Mouse (Mus musculus) gastrocnemius, postnatal 10 days (tissue): Measurements from ENCODE around the gene Mpeg1. TPM values are rescaled to one million over a fixed set of nuclear protein-coding genes. Genes with fewer than 3 reads are reported as not detected.

ENCODE experiments used
- DNase-seq: peaks from one replicate; pipeline ENCODE4 v3.0.0; 2021; ENCODE audit warnings: mixed read lengths
- long read RNA-seq, 2 experiments: library from polyadenylated mRNA; stranded (forward); transcript quantifications; one replicate each; pipeline ENCODE4 v2.0.0; 2021
- total RNA-seq, 2 experiments: library from RNA; stranded (reverse); gene quantifications; 2 replicates each; pipeline ENCODE4 v1.2.3; 2021

Gene Mpeg1
- total RNA-seq: 1 to 10 TPM; 2.0 to 4.1 TPM
- long read RNA-seq, experiment 1, partial matches to known transcripts: 0 of 4 reads
- long read RNA-seq, experiment 1, other reads (novel, unspliced or antisense): 4 of 4 reads
- long read RNA-seq, experiment 2, partial matches to known transcripts: 0 of 3 reads
- long read RNA-seq, experiment 2, other reads (novel, unspliced or antisense): 3 of 3 reads

DNA sequence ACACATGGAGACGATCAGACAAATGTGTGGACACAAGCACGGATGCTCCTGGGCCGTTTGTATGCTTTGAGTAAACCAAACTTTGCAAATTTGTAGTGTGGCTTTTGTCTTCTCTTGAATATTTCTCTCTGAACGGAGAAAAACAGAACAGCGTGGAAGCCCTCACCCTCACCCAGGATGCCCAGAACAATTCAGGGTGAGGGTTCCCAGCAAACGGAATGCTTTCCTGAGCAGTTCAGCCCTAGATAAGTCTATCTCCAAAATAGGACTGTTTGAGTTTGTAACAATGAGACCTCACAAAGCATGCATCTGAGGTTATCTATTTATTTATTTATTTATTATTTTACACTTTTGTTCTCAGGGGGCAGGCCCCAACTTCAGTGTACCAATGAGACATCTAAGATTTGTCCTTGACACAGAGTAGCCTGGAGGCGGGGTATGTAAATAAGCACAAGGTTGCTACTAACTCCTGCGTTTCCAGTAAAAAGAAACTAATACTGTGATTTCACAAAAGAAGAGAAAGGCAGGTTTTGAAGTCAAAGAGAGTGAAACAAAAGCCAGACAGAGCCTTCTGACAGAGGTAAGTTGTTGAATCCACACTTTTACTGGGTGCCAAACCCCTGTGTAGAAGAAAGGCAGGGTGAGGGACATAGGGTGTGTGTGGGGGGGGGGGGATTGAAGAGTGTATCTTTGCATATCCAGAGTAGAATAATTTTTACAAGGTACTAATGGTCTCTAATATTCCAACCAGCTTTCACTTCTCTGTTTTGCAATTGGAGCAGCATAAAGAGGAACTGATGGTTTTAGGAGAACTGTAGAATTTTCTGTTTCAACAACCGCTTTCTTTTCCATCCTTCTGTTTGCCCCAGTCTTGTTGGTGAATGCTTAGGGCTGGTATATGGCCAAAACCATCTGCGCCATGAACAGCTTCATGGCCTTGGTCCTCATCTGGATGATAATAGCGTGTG, at the start of gene Mpeg1:
Gene Mpeg1 (plus strand): TSS at position 498 of the 968 bp plus-strand sequence.
- no peak for DNase-seq

DNA sequence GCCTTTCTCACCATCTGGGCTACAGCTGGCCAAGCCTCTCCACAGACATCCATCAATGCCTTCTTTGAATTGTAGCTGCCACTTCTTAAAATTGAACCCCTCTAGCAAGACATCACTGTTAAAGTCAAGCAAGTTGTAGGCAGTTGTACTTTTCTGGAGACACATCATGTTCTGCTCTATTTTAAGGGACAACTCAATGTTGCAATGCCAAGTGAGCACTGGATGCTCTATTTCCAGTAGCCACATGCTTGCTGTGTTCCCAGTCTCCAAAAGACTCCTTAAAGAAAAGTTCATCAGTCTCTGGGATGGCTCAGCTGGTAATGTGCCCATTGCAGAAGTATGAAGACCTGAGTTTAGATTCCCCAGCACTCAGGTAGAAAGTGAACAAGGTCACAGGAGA, 46.8 kb upstream of the Mpeg1 start:
- no peak for DNase-seq

DNA sequence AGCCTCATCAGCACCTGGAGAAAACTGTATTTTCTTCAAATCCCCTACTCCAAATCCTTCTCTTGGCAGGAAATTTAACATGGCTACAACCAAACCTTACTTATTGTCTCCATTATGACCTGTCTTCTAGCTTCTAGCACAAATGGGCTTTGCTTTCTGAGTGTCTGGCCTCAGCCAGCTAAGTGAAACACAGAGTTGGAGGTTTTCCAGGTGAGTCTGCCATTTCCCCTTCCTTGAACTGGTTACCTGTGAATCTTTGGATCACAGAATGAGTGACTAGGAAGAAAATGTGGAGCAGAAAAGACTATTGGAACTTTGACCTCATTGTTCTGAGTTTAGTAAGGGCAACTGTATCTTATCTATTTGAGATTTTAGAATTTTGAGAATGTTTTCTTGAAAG, 43.2 kb upstream of the Mpeg1 start, which contains the start of gene Olfr1441:
Gene Olfr1441 (plus strand): TSS at position 73 of the 400 bp plus-strand sequence.
- no peak for DNase-seq

DNA sequence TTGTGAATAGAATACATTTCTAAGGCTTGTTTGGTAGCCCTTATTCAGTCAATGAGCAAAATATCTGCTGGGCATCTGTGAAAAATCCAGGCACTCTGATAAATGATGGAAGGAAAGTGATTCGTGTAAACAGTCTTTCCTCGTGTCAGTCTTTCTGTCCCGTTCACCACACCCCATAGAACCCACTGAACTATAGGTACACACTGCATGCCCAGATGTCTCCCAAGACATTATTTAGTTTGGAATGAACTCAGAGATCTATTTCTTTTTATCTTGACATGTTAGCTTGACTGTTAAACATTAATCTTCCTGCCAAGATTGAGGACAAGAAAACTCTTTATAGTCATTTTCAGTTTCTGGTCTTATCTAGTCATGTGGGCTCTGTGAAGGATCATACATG, 42.3 kb upstream of the Mpeg1 start:
- no peak for DNase-seq

DNA sequence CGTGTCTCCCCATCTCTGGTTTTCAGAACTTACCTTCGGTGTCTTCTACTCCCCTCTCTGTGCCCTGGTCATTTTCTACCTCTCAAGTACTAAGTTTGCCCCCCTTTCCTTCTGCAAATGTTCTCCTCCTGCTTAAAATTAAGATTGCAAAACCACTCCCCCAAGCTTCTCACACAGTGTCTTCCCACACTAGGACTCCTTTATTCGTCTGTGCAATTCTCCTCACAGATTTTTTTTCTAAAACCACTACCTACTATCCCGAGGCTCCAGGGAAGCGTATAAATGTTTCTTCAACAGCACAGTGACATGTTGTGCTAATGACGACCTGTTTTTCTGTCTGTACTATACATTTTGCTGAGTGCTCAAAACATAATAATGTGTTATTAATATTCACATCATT, 40.0 kb upstream of the Mpeg1 start:
- no peak for DNase-seq

DNA sequence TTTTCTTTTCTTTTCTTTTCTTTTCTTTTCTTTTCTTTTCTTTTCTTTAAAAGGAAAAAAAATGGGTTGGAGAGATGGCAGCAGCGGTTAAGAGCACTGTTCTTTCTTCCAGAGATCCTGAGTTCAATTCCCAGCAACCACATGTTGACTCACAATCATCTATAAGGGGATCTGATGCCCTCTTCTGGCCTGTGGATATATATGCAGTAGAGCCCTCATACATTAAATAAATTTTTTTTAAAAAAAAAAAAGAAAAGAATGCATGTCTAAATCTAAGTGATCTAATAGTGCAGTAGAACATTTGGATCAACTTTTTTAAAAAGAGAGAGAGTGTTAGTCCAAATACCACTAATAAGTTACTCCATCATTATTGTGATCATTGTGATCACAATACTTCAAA, 38.9 kb upstream of the Mpeg1 start:
- no peak for DNase-seq

DNA sequence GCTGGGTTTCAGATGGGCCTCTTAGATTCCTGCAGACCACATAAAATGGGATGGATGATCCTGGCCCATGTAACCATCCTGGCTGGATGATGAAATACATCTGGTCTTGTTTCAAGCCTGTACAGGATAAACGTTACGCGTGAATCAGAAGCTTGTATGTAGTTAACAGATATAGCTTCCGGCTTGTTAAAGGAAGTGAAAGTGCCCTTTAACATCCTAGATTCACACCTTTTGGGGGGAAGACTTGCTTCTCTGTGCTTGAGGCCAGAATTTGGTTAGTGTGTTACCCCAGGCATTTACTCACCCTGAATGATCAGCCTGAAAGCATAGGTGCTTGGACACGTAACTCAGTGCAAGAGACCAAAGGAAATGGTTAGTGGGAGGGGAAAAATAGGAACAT, 33.5 kb upstream of the Mpeg1 start:
- no peak for DNase-seq

DNA sequence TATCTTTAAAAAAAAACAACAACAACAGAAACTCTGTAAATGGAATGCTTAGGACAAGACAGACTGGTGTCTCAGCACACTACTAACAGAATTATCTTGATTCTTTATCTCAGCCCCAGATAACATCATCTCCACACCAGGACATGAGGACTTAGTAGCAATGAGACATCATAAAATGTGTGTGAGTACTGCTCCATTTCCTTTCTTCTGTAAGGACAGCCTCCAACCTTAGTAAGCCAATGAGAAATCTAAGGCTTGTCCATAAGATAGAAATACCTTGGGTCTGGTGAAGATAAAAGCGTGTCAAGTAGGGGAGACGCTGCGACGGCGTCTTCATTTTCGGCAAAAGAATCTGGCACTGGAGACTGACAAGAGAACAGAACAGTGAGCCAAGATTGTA, 33.0 kb upstream of the Mpeg1 start, which contains the start of gene Pfpl:
Gene Pfpl (plus strand): TSS at position 301 of the 400 bp plus-strand sequence.
- no peak for DNase-seq

DNA sequence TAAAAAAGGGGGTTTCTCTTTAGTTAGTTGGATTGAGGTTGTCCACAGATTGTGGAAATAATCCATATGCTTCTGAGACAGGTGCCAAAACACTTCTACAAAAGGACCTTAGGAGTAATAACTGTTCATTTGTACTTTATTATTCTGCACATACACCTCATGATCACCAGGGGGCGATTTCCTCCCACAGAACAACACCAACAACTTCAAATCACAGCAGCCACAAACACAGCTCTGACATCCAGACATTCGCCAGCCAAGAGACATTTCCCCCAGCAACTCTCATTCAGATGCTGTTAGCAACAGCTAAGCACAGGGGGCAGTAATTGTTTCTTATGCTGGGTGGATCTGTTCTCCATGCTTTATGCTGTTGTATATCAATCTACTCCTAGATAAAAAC, 27.5 kb upstream of the Mpeg1 start:
- DNase-seq: peak; percentile 10

DNA sequence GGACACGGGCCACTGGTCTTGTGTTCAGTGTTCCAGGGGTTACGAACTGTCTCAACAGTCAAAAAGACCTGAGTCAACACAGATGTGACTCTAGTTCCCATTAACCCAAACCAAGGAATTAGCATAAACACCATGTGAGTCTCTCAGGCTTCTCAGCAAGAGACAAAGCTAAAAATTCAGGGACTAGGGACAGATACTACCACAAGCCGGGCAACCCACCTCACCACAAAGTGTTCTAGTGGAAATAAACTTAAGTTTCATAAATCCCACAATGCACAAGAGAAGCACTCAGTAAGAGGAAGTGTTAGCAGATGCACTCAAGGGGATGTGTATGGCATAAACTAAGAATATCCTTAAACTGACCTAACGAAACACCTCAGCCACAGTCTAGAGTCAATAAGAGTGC, 25.6 kb upstream of the Mpeg1 start:
- DNase-seq: no peak

DNA sequence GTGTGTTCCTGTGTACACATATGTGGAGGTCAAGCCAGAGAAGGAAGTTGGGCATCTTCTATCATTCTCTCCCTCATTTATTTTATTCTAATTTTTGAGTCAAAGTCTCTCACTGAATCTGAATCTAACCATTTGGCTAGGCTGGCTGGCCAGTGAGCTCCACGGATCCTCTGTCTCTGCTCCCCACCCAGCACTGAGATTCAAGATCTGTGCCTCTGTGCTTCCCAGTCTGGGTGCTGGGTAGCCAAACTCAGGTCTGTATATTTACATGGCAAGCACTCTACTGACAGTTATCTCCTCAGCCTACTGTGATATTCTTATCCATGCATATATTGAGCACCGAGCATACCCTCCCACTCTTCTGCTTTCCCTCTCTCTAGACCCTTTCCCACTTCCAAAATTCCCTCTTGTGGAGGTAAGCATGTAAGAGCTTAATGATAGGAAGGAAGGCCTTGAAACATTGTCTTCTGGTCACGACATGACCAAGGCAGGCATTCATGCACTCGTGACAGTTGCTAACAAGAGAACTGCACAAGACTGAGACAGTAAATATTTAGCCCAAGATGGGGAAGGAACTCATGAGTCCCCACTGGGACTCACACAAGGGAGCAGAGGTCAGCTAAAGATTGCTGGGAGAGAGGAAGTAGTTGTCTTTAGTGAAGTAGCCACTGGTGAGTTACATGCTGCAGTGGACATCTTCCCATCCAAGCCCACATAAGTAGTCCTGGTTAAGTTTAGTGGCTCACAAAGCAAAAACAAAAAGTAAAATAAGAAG, 24.6 kb upstream of the Mpeg1 start:
- DNase-seq: no peak

DNA sequence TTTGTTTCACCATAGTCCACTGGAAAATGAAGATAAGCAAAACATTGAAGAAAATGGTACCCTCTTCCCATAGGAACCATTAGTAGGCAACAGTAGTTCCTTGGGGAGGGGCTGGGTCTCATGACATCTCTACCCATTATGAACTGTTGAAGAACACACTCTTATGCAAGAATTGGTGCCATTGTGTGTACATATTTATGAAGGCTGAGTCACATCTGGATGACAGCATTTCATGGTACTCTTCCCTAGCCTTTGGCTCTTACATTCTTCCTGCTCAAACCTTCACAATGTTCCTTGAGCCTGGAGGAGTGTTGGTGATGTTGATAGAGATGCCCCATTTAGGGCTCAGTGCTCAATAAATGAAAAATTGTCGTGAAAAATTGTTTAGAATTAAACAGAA, 21.0 kb upstream of the Mpeg1 start:
- no peak for DNase-seq

DNA sequence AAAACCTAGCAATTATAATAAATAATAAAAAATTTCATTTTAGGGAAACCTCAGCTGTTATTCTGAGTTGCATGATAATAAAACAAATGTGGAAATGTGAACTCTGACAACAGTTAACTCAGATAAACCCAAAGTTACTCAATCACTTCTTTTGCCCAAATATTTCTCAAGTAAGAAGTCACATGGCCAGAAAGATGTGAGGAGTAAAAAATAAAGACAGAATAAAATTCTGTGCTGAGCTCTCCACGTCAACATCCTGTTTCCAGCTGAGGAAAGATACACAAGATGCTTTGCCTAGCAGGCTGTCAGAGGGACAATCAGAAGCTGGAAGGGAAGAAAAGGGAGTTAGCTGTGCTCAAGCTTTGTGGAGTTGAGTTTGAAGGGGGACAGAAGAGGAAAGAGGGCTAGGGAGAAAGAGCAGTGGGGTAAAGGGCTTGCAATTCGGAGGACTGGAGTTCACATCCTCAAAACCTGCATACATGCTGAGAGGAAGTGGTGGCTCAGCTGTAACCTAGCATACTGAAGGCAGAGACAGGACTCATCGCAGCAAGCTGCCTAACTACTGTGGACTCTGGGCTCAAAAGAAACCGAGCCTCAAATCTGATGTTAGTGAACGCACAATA, 20.4 kb upstream of the Mpeg1 start:
- no peak for DNase-seq

DNA sequence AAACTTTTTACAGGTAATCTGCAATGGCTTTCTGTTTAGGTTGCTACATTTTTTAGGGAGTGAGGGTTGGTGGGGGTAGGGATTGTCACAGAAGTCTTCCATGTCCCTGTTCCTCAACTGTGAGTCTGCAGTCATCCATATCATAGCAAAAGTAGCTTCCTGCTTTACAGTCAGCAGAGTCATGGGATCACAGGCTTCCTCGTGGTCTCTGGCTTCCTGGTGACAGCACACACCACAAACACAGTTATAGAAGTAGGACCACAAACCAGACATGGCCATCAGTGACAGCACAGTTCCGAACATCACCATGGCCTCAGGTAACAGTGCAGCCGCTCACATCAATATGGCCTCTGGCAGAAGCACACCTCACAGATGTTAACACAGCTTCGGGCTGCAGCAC, 18.0 kb upstream of the Mpeg1 start:
- no peak for DNase-seq

DNA sequence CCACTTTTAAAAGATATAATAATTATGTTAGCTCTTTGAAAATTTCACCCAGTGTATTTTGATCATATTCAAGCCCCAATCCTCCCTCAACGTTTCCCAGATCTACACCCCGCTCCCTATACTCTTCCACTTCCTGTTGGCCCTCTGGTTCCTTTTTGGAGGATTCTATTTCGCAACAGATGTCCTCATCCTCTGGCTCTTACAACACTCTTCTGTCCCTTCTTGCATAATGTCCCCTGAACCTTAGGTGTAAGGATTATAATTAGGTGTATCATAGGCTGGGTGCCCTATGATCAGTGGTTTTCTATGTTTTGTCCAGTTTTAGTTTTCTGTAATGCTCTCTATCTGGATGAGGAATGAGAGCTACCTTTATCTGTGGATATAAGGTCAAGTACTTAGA, 15.6 kb upstream of the Mpeg1 start:
- DNase-seq: no peak

DNA sequence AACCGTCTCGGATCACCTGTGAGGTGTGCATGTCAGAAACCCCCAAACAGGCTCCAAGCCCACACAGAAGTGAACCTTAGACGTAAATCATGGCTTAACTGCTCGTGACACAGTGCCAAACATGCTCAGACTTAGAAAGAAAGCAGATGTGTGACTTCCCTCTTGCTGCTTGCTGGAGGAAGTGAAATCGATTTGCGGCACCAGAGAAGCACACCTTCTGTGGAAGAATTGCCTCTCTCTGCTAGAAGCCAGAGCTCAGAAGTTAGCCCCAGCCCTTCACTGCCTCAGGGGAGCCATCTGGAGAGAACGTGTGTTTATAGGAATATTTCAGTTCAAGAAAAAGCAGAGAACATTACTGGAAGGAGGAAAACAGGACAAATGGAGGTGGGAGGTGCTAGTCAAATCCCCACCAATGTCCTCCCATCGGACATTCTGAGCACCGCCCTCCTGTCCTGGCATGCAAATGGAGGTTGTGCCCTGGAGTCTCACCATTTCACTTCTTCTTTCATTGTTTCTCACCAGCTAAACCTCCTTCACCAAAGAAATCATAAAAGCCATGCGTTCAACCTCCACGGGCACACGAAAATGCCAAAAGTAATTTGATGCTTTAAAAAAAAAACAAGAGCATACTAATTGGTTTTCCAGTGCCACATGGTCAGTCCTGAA, 3.0 kb upstream of the Mpeg1 start:
- no peak for DNase-seq

DNA sequence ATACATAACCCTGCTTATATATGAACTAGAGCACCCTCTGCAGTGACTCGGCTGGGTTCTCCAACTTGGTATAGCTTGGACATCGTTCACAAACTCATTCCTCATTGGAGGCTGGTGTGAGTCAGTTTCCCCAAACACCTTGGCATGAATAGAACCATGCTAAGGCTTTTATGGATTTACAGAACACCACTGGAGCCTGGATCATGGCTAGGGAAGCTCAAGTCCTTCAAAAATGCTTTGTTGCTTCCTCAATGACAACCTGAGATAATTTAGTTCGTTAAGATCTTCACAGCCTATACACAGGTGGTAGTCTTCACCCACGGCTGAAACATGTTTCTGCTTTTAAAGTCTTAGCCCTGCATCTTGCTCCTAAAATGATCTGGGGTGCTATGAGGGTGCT, 1.1 kb upstream of the Mpeg1 start:
- DNase-seq: no peak

DNA sequence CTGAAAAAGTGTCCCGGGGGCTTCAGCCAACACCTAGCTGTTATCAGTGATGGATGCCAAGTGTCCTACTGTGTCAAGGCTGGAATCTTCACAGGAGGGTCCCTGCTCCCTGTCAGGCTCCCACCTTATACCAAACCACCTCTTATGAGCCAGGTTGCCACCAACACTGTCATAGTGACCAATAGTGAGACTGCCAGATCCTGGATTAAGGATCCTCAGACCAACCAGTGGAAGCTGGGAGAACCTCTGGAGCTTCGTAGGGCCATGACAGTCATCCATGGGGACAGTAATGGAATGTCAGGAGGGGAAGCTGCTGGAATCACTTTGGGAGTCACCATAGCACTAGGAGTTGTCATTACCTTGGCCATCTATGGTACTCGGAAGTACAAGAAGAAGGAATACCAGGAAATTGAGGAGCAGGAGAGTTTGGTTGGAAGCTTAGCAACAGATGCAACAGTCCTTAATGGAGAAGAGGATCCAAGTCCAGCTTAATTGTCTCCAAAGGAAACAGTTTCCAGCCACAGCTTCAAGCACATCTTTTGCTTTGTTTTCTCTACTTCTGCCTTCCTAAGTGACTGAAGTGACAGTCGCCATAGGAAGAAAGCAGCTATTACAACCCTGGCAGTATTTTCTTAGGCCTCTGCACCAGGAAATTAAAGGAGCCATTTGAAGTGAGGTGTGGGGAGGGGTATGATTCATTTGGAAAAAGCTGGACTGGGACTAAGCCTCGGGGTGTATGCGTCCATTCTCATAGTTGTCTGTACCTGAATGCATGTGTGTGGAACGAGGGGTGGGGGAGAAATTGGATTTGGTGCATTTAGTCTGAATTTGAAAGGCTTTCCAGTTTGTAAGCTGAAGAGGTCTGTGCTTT, 2.5 kb downstream of the Mpeg1 start:
- DNase-seq: no peak

DNA sequence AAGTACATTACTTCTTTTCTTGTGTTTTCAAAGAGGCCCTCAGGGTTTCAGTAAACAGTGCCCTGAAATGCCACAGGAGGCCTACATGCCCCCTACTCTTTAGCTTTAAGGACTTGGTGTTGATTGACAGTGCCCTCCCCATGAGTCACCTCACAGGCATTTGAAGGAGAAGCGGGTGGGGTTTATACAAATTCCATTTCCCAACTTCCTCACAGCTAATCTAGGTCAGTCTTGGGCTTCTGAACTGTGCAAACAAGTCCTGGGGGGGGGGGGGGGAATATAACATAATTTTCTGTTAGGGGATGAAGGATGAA, 3.1 kb downstream of the Mpeg1 start:
- no peak for DNase-seq

DNA sequence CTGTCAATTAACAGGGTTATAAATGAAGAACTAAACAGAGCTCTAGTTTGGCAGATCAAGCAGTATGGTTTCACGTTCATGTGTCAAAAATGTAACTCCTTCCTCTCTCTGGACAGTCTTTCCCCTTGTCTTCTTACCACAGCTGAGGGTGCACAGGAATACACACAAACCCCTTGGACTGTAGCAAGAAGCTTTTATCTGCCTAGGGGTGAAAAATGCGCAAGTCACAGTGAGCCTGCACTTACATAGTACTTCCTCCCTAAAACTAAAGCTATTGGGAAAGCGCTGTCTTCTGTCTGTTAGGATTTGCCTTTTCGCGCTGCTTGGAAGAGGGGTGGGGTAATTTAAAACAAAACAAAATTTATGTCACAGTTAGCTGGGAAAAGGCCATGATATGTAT, 3.5 kb downstream of the Mpeg1 start:
- no peak for DNase-seq

DNA sequence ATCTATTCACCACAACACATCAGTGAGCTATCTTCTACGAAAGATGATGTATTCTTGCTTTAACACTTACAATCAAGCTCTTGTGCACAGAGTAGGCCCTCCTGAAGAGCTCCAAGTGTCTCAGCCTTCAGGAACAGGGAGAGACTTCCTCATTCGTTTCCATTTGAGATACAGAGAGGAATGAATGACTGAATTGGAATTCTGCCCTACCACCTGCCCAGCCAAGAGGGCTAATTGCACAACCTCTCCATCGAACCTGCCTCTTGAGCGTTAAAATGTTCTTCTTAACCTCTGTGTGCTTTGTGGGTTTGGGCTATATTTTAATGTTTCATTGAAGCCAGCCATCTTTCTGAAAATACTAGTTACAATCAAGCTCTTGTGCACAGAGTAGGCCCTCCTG, 4.1 kb downstream of the Mpeg1 start:
- DNase-seq: no peak
